ENCODE assay signal across 12 mouse cellular contexts in the genomic region with DNA sequence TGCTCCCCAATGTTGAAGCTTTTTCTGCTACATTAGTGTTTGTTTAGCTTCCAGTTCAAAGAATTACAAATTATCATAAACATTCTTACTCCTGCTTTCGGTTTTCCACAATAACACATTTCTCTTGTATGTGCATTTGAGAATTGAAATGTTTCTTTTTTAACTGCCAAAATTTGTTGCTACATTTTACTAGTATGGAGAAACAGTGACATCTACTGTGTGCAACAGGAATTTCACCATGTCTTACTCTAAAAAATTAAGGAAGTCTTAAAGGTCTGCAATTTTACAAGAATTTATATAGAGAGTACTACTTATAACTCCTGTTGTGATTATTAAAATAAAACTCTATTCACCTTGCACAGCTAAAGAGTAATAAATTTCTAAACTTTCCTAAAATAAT.
DNase-seq lines count a peak whose midpoint lies in the region; ATAC-seq and TF ChIP-seq lines count a peak whose summit lies in the region.
"Had no signal": no experiment of that assay in that cellular context is flagged by ENCODE, and none has a peak within 500 bp of the region (broad histone marks: within the 10 kb centered on the region; RNA-seq: fewer than 3 reads in every experiment).

No protein-coding gene starts in this region.

- H3K36me3 ChIP-seq in embryonic facial prominence, embryonic 11.5 days (replicated peaks; ENCODE audit: control insufficient read depth, insufficient read depth, low read depth, low read length): no peaks in the 10 kb centered on the region
- no peaks in the 10 kb centered on the region for H3K36me3 ChIP-seq in embryonic facial prominence, embryonic 10.5 days (replicated peaks)

- peak; percentile 67 for TF ChIP-seq CTCF in left cerebral cortex, adult 2 months (IDR thresholded peaks at IDR 0.05)

- H3K4me1 ChIP-seq in embryonic facial prominence, embryonic 11.5 days (ENCODE audit: control insufficient read depth, insufficient read depth, low read length): no peaks in the 10 kb centered on the region
- H3K4me1 ChIP-seq in embryonic facial prominence, embryonic 10.5 days: no peaks in the 10 kb centered on the region

- H3K9me3 ChIP-seq in embryonic facial prominence, embryonic 11.5 days (replicated peaks; ENCODE audit: control insufficient read depth, low read length): no peaks in the 10 kb centered on the region
- no peaks in the 10 kb centered on the region for H3K9me3 ChIP-seq in embryonic facial prominence, embryonic 10.5 days

- no peak overlapping the region for H3K27ac ChIP-seq in embryonic facial prominence, embryonic 11.5 days (replicated peaks; ENCODE audit: low read depth, low read length)
- no peak overlapping the region for H3K27ac ChIP-seq in embryonic facial prominence, embryonic 10.5 days (replicated peaks)
- no peak overlapping the region for H3K27ac ChIP-seq in left cerebral cortex, adult 2 months

- WGBS in embryonic facial prominence, embryonic 11.5 days: 74% methylated on average over 1 of the region's 1 CpGs
- 74% methylated on average over 1 of the region's 1 CpGs for WGBS in embryonic facial prominence, embryonic 10.5 days

- no peak for ATAC-seq in embryonic facial prominence, embryonic 11.5 days (replicated peaks; ENCODE audit: insufficient number of reproducible peaks, low FRiP score, low TSS enrichment, low read depth)

- no peak overlapping the region for H3K4me3 ChIP-seq in embryonic facial prominence, embryonic 11.5 days (ENCODE audit: low read depth, low read length)
- no peak overlapping the region for H3K4me3 ChIP-seq in embryonic facial prominence, embryonic 10.5 days
- H3K4me3 ChIP-seq in left cerebral cortex, adult 2 months: no peak overlapping the region

- DNase-seq in embryonic facial prominence, embryonic 11.5 days (ENCODE audit: low spot score): peak; percentile 32
- no peak for DNase-seq in embryonic facial prominence, embryonic 10.5 days (ENCODE audit: low spot score)
- no peak for DNase-seq in left cerebral cortex, adult 2 months (ENCODE audit: extremely low spot score in 1 of 2, low spot score in 2 of 2)
- no peak for DNase-seq in left cerebral cortex, adult 9 months (ENCODE audit: low spot score in 2 of 2)
- peak; percentile 13 for DNase-seq in ES-CJ7 (ENCODE audit: low read depth, low spot score)
- DNase-seq in fibroblast of lung, adult 2 months (ENCODE audit: low read depth): peak; percentile 34
- DNase-seq in frontal cortex, postnatal 14 days (ENCODE audit: low spot score in 2 of 2): no peak
- DNase-seq in spleen, postnatal 10 days (ENCODE audit: low spot score in 2 of 2): no peak
- DNase-seq: adrenal gland, postnatal 25 days; cerebellum, adult 9-10 months; lung, postnatal 10 days; thymus, postnatal 4 days had no signal

- no peaks in the 10 kb centered on the region for H3K27me3 ChIP-seq in embryonic facial prominence, embryonic 11.5 days (ENCODE audit: control insufficient read depth, insufficient read depth, low read length)
- no peaks in the 10 kb centered on the region for H3K27me3 ChIP-seq in embryonic facial prominence, embryonic 10.5 days (replicated peaks; ENCODE audit: low read depth, poor library complexity, severe bottlenecking)

- H3K4me2 ChIP-seq in embryonic facial prominence, embryonic 11.5 days (ENCODE audit: low read depth, low read length): no peak overlapping the region

- intact Hi-C loops in left cerebral cortex, adult 2 months (cut with DNase I): no loop called here

- H3K9ac ChIP-seq in embryonic facial prominence, embryonic 11.5 days (replicated peaks; ENCODE audit: low read length): no peak overlapping the region

Comparison
In these comparisons a context has a peak if more than half of its experiments do, and no peak if none do; other contexts are left out.
1. DNase-seq: peak in embryonic facial prominence, embryonic 11.5 days (single experiment), ES-CJ7 (single experiment) and fibroblast of lung, adult 2 months (single experiment); none in embryonic facial prominence, embryonic 10.5 days (single experiment), left cerebral cortex, adult 2 months (0 of 2), left cerebral cortex, adult 9 months (0 of 2), frontal cortex, postnatal 14 days (0 of 2) and spleen, postnatal 10 days (0 of 2).